Comparison of ENCODE assay signal across 9 mouse cellular contexts in the genomic region with DNA sequence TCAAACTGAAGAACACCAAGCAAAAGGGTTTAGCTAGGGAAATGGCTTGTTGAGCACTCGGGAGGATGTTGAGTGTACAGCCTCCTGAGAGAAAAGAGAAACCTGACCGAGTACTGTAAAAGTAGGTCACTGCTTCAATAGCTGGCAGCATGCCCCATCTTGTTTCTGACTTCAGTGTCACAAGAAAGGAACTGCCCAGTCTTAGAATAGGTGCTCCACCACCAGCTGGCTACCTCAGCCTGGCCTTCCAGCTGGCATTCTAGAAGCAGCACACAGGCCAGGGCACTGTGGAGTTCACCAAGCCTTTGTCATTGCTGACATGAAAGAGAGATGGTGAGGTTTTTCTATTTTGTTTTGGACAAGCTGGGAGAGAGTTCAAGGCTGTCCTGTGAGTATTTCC.
DNase-seq lines count a peak whose midpoint lies in the region; ATAC-seq and TF ChIP-seq lines count a peak whose summit lies in the region.
"Had no signal": no experiment of that assay in that cellular context is flagged by ENCODE, and none has a peak within 500 bp of the region (broad histone marks: within the 10 kb centered on the region; RNA-seq: fewer than 3 reads in every experiment).

No protein-coding gene starts in this region.

- no peak overlapping the region for H3K4me2 ChIP-seq in forebrain, embryonic 12.5 days
- no peak overlapping the region for H3K4me2 ChIP-seq in forebrain, embryonic 15.5 days (replicated peaks)
- H3K4me2 ChIP-seq: liver, embryonic 15.5 days had no signal

- intact Hi-C loops in left cerebral cortex, postnatal 25 days (cut with DNase I) = loop anchor here (5.0 kb wide), 1 partner anchor 65 kb away; the partner anchor contains the start of gene Plcg1

- ATAC-seq in forebrain, embryonic 12.5 days (ENCODE audit: low FRiP score) = no peak
- no peak; the same call in 1 of the 2 replicates for ATAC-seq in forebrain, embryonic 15.5 days (replicated peaks)

- H3K27ac ChIP-seq in forebrain, embryonic 12.5 days = 0 out of 2 replicates have a peak overlapping the region, but pooled peaks have one; percentile 8
- no peak overlapping the region; the same call in 1 of the 2 replicates for H3K27ac ChIP-seq in forebrain, embryonic 15.5 days (replicated peaks)
- H3K27ac ChIP-seq in thymus, adult 2 months (ENCODE audit: control insufficient read depth, insufficient read depth, low read length) = peak overlapping the region; percentile 28; the same call in 1 of the 2 replicates
- H3K27ac ChIP-seq: liver, embryonic 15.5 days had no signal

- H3K36me3 ChIP-seq in forebrain, embryonic 12.5 days (replicated peaks) = no peaks in the 10 kb centered on the region
- no peaks in the 10 kb centered on the region for H3K36me3 ChIP-seq in forebrain, embryonic 15.5 days
- no peaks in the 10 kb centered on the region for H3K36me3 ChIP-seq in thymus, adult 2 months (ENCODE audit: control insufficient read depth, insufficient read depth, low read length)
- H3K36me3 ChIP-seq: liver, embryonic 15.5 days had no signal

- TF ChIP-seq CTCF in thymus, adult 2 months (IDR thresholded peaks at IDR 0.05; ENCODE audit: borderline replicate concordance, control insufficient read depth, extremely low read depth, insufficient read depth, low read length, poor library complexity) = no peak

- H3K4me1 ChIP-seq in forebrain, embryonic 12.5 days = no peaks in the 10 kb centered on the region
- 0 out of 2 replicates have a peak, but pooled peaks cover 4% of the 10 kb centered on the region for H3K4me1 ChIP-seq in forebrain, embryonic 15.5 days
- peaks cover 3% of the 10 kb centered on the region for H3K4me1 ChIP-seq in thymus, adult 2 months (replicated peaks; ENCODE audit: control insufficient read depth, insufficient read depth, low read length)
- H3K4me1 ChIP-seq: liver, embryonic 15.5 days had no signal

- H3K4me3 ChIP-seq in forebrain, embryonic 12.5 days (replicated peaks) = no peak overlapping the region
- no peak overlapping the region for H3K4me3 ChIP-seq in forebrain, embryonic 15.5 days
- H3K4me3 ChIP-seq in thymus, adult 2 months (ENCODE audit: control insufficient read depth, insufficient read depth, low read length) = no peak overlapping the region
- H3K4me3 ChIP-seq: liver, embryonic 15.5 days had no signal

- no peak overlapping the region for H3K9ac ChIP-seq in forebrain, embryonic 12.5 days
- H3K9ac ChIP-seq in forebrain, embryonic 15.5 days (replicated peaks) = no peak overlapping the region
- H3K9ac ChIP-seq: liver, embryonic 15.5 days had no signal

- 73% methylated on average over 2 of the region's 2 CpGs for WGBS in forebrain, embryonic 12.5 days
- WGBS in forebrain, embryonic 15.5 days = 36% methylated on average over 2 of the region's 2 CpGs
- WGBS in thymus, adult 2 months = 27% methylated on average over 2 of the region's 2 CpGs

- no peak for TF ChIP-seq POLR2A in thymus, adult 2 months (IDR thresholded peaks at IDR 0.05; ENCODE audit: control insufficient read depth, extremely low read depth, insufficient read depth, low read length, poor library complexity)

- no peaks in the 10 kb centered on the region for H3K27me3 ChIP-seq in forebrain, embryonic 12.5 days
- no peaks in the 10 kb centered on the region for H3K27me3 ChIP-seq in forebrain, embryonic 15.5 days
- no peaks in the 10 kb centered on the region for H3K27me3 ChIP-seq in thymus, adult 2 months (ENCODE audit: control insufficient read depth, insufficient read depth, low read length)
- H3K27me3 ChIP-seq: liver, embryonic 15.5 days had no signal

- H3K9me3 ChIP-seq in forebrain, embryonic 12.5 days = no peaks in the 10 kb centered on the region
- H3K9me3 ChIP-seq in forebrain, embryonic 15.5 days = no peaks in the 10 kb centered on the region
- H3K9me3 ChIP-seq: liver, embryonic 15.5 days had no signal

- peak; percentile 47 to 65 for DNase-seq in urinary bladder, adult 18-20 months (ENCODE audit: low spot score in 2 of 2)
- no peak for DNase-seq in urinary bladder, postnatal 10 days (ENCODE audit: low spot score)
- DNase-seq in heart, adult 8-10 months (ENCODE audit: low spot score) = peak; percentile 81
- DNase-seq in left cerebral cortex, postnatal 25 days (ENCODE audit: low spot score in 2 of 2) = peak; percentile 31 to 58
- peak; percentile 13 for DNase-seq in thymus, adult 2 months
- DNase-seq in embryo, embryonic 9.5 days (ENCODE audit: extremely low spot score) = no peak

Comparison
In these comparisons a context has a peak if more than half of its experiments do, and no peak if none do; other contexts are left out.
1. DNase-seq: peak in urinary bladder, adult 18-20 months (2 of 2), heart, adult 8-10 months (single experiment), left cerebral cortex, postnatal 25 days (2 of 2) and thymus, adult 2 months (single experiment); none in urinary bladder, postnatal 10 days (single experiment) and embryo, embryonic 9.5 days (single experiment).